Mouse (Mus musculus) gastrocnemius, postnatal 14 days (tissue): ENCODE data around the gene Siah1b. TPM values are rescaled to one million over a fixed set of nuclear protein-coding genes. Genes with fewer than 3 reads are reported as not detected.
A peak's percentile ranks its signal among the peaks of the same experiment; 100 is the strongest.

ENCODE experiments used
- DNase-seq: peaks from one replicate; pipeline ENCODE4 v3.0.0; 2021; ENCODE audit warnings: mixed read lengths
- intact Hi-C: fragments of 180-260 bp; cut with DNase I; formaldehyde crosslinking; loops from one replicate; pipeline ENCODE4 v1.15.1; 2025; ENCODE audit warnings: low total_unique reads
- total RNA-seq, 2 experiments: library from RNA; stranded (reverse); gene quantifications; 2 replicates each; pipeline ENCODE4 v1.2.3; 2021

The Siah1b gene
- total RNA-seq, 2 experiments from 2014 or later: 4.5 to 5.5 TPM

- intact Hi-C loops: no loop called here
- no peak for DNase-seq
These were observed 37.4 kb downstream of the Siah1b start for GRCm38 (mm10) chrX:164038882-164039281.

GRCm38 (mm10) chrX:164035931-164036330 is 40.4 kb downstream of the Siah1b start:
- intact Hi-C loops: no loop called here
- DNase-seq: no peak

GRCm38 (mm10) chrX:164035401-164035800 is 40.9 kb downstream of the Siah1b start:
- intact Hi-C loops: no loop called here
- no peak for DNase-seq

GRCm38 (mm10) chrX:164032526-164032925 is 43.8 kb downstream of the Siah1b start:
- intact Hi-C loops: no loop called here

GRCm38 (mm10) chrX:164027607-164028289 is 48.5 kb downstream of the Siah1b start, which contains the start of gene Car5b:
Gene Car5b, minus strand, starts transcription at chrX:164027997.
- intact Hi-C loops: no loop called here
- DNase-seq: peak; percentile 90

More at GRCm38 (mm10) chrX:164032526-164032925, 43.8 kb downstream of the Siah1b start:
- DNase-seq: no peak

Other genes starting within 250 kb of the Siah1b start
- 10 to 100 TPM; 23.0 to 23.9 TPM for gene Ap1s2, start 167.5 kb downstream of the Siah1b start, total RNA-seq
- gene Zrsr2, start 117.8 kb downstream of the Siah1b start, total RNA-seq: 10 to 100 TPM; 13.2 to 14.3 TPM
- under 1 TPM; 0.66 to 0.84 TPM for gene Car5b, start 48.5 kb downstream of the Siah1b start, total RNA-seq
- not detected for gene Cltrn, start 12.3 kb upstream of the Siah1b start, total RNA-seq
- gene Ace2, start 62.8 kb upstream of the Siah1b start, total RNA-seq: under 1 TPM; 0.62 to 0.74 TPM
- under 1 TPM; 0.44 to 0.86 TPM for gene Bmx, start 181.7 kb upstream of the Siah1b start, total RNA-seq
- 1 to 10 TPM; 1.0 to 2.5 TPM for gene Pir, start 192.9 kb upstream of the Siah1b start, total RNA-seq